Mouse (Mus musculus): Measurements from ENCODE around the gene Id1. TPM values are rescaled to one million over a fixed set of nuclear protein-coding genes. Genes with fewer than 3 reads are reported as not detected.

Gene Id1
- 10.5 TPM for polyA plus RNA-seq (2015; fragmentation: Illumina TruSeq; extraction: RNeasy Lipid Tissue Mini Kit (QIAGEN cat#74804); ENCODE audit: insufficient read depth, low replicate concordance)

GRCm38 (mm10) chr2:152736090-152736601 lies at the start of gene Id1:
Gene Id1 (plus strand): TSS chr2:152736251.

DNA sequence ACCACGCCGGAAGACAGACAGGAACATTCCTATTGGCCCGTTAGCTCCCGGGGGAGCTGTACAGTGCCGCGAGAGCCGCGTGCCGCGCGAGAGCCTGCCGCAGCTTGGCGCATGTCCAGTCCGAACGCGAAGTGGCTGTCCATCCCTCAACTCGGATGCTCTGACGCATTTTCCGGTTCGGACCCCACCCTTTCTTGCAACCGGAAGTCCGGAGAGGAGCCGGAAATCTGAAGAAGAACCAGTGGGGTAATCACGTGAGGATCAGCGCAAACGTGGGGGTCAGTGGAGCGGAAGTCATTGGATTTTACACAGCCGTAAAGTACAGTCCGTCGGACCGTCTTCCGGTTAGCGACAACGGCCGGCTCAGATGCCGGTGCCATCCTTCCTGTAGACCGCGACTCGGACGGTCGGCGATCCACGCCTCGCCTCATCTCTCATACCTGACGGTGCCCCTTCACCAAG lies 49.2 kb upstream of the Id1 start, which contains the start of gene Mcts2:
Gene Mcts2 (plus strand): TSS at position 230 of the 462 bp plus-strand sequence.

DNA sequence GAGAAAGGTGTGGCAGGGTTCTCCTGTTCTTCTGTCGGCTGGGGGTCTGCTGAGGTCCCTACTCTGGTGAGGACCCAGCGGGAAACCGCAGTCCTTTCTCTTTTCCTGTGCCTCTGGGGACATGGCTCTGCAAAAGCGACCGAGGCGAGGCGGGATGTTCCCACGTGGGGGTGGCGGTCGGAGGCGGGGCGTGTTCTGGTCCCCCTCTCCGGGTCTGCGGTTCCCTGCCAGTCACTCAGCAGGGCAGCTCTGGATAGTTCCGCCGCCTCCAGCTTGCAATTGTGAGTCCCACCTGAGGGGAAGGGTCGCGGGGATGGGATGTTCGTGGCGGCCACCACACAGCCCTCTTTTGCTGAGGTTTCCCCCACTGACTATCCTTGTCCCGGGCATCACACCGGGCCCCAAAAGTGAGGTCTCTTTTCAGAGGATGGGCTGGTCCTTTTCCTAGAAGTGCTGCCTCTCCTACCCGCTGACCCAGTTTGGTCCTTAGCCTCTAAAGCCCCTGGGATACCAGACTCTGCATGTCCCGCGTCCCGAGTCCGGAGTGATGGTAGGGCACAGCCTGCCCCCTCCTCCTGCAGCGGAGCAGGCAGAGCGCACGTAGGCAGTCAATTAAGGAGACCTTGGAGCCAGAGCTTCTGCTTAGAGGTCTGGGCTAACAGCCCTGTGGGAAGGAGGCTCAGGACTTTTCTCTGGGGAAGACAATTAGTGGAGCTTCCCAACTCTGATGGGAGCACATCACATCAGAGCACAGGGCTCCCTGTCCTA lies 18.1 kb downstream of the Id1 start, which contains the start of gene Cox4i2:
Gene Cox4i2 (plus strand): TSS at position 230 of the 768 bp plus-strand sequence.

Other genes starting within 250 kb of the Id1 start
- not detected for gene Defb22, start 246.1 kb upstream of the Id1 start, polyA plus RNA-seq (2015; fragmentation: Illumina TruSeq; extraction: RNeasy Lipid Tissue Mini Kit (QIAGEN cat#74804); ENCODE audit: insufficient read depth, low replicate concordance)
- gene Defb26, start 224.6 kb upstream of the Id1 start, polyA plus RNA-seq (2015; fragmentation: Illumina TruSeq; extraction: RNeasy Lipid Tissue Mini Kit (QIAGEN cat#74804); ENCODE audit: insufficient read depth, low replicate concordance), result not detected
- not detected for gene Defb28, start 218.0 kb upstream of the Id1 start, polyA plus RNA-seq (2015; fragmentation: Illumina TruSeq; extraction: RNeasy Lipid Tissue Mini Kit (QIAGEN cat#74804); ENCODE audit: insufficient read depth, low replicate concordance)
- not detected for gene Defb29, start 196.2 kb upstream of the Id1 start, polyA plus RNA-seq (2015; fragmentation: Illumina TruSeq; extraction: RNeasy Lipid Tissue Mini Kit (QIAGEN cat#74804); ENCODE audit: insufficient read depth, low replicate concordance)
- not detected for gene Gm17416, start 166.9 kb upstream of the Id1 start, polyA plus RNA-seq (2015; fragmentation: Illumina TruSeq; extraction: RNeasy Lipid Tissue Mini Kit (QIAGEN cat#74804); ENCODE audit: insufficient read depth, low replicate concordance)
- gene Defb21, start 163.5 kb upstream of the Id1 start, polyA plus RNA-seq (2015; fragmentation: Illumina TruSeq; extraction: RNeasy Lipid Tissue Mini Kit (QIAGEN cat#74804); ENCODE audit: insufficient read depth, low replicate concordance), result not detected
- not detected for gene Defb19, start 155.9 kb upstream of the Id1 start, polyA plus RNA-seq (2015; fragmentation: Illumina TruSeq; extraction: RNeasy Lipid Tissue Mini Kit (QIAGEN cat#74804); ENCODE audit: insufficient read depth, low replicate concordance)
- not detected for gene Defb45, start 136.9 kb upstream of the Id1 start, polyA plus RNA-seq (2015; fragmentation: Illumina TruSeq; extraction: RNeasy Lipid Tissue Mini Kit (QIAGEN cat#74804); ENCODE audit: insufficient read depth, low replicate concordance)
- gene Defb36, start 131.9 kb upstream of the Id1 start, polyA plus RNA-seq (2015; fragmentation: Illumina TruSeq; extraction: RNeasy Lipid Tissue Mini Kit (QIAGEN cat#74804); ENCODE audit: insufficient read depth, low replicate concordance), result not detected
- gene Defb25, start 113.2 kb upstream of the Id1 start, polyA plus RNA-seq (2015; fragmentation: Illumina TruSeq; extraction: RNeasy Lipid Tissue Mini Kit (QIAGEN cat#74804); ENCODE audit: insufficient read depth, low replicate concordance), result not detected
- 3.6 TPM for gene Rem1, start 109.3 kb upstream of the Id1 start, polyA plus RNA-seq (2015; fragmentation: Illumina TruSeq; extraction: RNeasy Lipid Tissue Mini Kit (QIAGEN cat#74804); ENCODE audit: insufficient read depth, low replicate concordance)
- gene H13, start 66.8 kb upstream of the Id1 start, polyA plus RNA-seq (2015; fragmentation: Illumina TruSeq; extraction: RNeasy Lipid Tissue Mini Kit (QIAGEN cat#74804); ENCODE audit: insufficient read depth, low replicate concordance), result 77.9 TPM
- gene Mcts2, start 49.2 kb upstream of the Id1 start, polyA plus RNA-seq (2015; fragmentation: Illumina TruSeq; extraction: RNeasy Lipid Tissue Mini Kit (QIAGEN cat#74804); ENCODE audit: insufficient read depth, low replicate concordance), result 8.0 TPM
- gene Cox4i2, start 17.9 kb downstream of the Id1 start, polyA plus RNA-seq (2015; fragmentation: Illumina TruSeq; extraction: RNeasy Lipid Tissue Mini Kit (QIAGEN cat#74804); ENCODE audit: insufficient read depth, low replicate concordance), result 0.76 TPM
- 34.2 TPM for gene Bcl2l1, start 95.5 kb downstream of the Id1 start, polyA plus RNA-seq (2015; fragmentation: Illumina TruSeq; extraction: RNeasy Lipid Tissue Mini Kit (QIAGEN cat#74804); ENCODE audit: insufficient read depth, low replicate concordance)
- gene Tpx2, start 111.7 kb downstream of the Id1 start, polyA plus RNA-seq (2015; fragmentation: Illumina TruSeq; extraction: RNeasy Lipid Tissue Mini Kit (QIAGEN cat#74804); ENCODE audit: insufficient read depth, low replicate concordance), result 17.3 TPM
- gene Mylk2, start 175.1 kb downstream of the Id1 start, polyA plus RNA-seq (2015; fragmentation: Illumina TruSeq; extraction: RNeasy Lipid Tissue Mini Kit (QIAGEN cat#74804); ENCODE audit: insufficient read depth, low replicate concordance), result 0.29 TPM
- 2.9 TPM for gene Foxs1, start 197.0 kb downstream of the Id1 start, polyA plus RNA-seq (2015; fragmentation: Illumina TruSeq; extraction: RNeasy Lipid Tissue Mini Kit (QIAGEN cat#74804); ENCODE audit: insufficient read depth, low replicate concordance)
- gene Dusp15, start 215.4 kb downstream of the Id1 start, polyA plus RNA-seq (2015; fragmentation: Illumina TruSeq; extraction: RNeasy Lipid Tissue Mini Kit (QIAGEN cat#74804); ENCODE audit: insufficient read depth, low replicate concordance), result 0.14 TPM
- 0.14 TPM for gene Ttll9, start 226.2 kb downstream of the Id1 start, polyA plus RNA-seq (2015; fragmentation: Illumina TruSeq; extraction: RNeasy Lipid Tissue Mini Kit (QIAGEN cat#74804); ENCODE audit: insufficient read depth, low replicate concordance)

Data from spleen, adult 10 weeks (tissue).